In genomic region chr3:80421461-80421860, GRCm38 (mm10) we compare ENCODE assay signal across 21 mouse cellular contexts.
A peak's percentile ranks its signal among the peaks of the same experiment; 100 is the strongest.
DNase-seq lines count a peak whose midpoint lies in the region; ATAC-seq and TF ChIP-seq lines count a peak whose summit lies in the region.
"Had no signal": no experiment of that assay in that cellular context is flagged by ENCODE, and none has a peak within 500 bp of the region (broad histone marks: within the 10 kb centered on the region; RNA-seq: fewer than 3 reads in every experiment).

No protein-coding gene starts in this region.

- peak overlapping the region; percentile 62 for H3K27ac ChIP-seq in left cerebral cortex, adult 2 months
- H3K27ac ChIP-seq in olfactory bulb, adult 2 months (ENCODE audit: insufficient read depth, low read depth, low read length), result peak overlapping the region; percentile 98
- H3K27ac ChIP-seq: embryonic facial prominence, embryonic 12.5 days; embryonic facial prominence, embryonic 15.5 days; forebrain, embryonic 12.5 days; forebrain, embryonic 15.5 days; gastrocnemius, adult 2 months; hindbrain, embryonic 12.5 days; hindbrain, embryonic 15.5 days had no signal

- no peak for DNase-seq in frontal cortex, postnatal 25 days (ENCODE audit: low spot score in 2 of 2)
- no peak for DNase-seq in left cerebral cortex, adult 2 months (ENCODE audit: extremely low spot score in 1 of 2, low spot score in 2 of 2)
- no peak for DNase-seq in left cerebral cortex, postnatal 10 days (ENCODE audit: extremely low spot score in 1 of 2, low spot score in 2 of 2)
- DNase-seq in B cell, adult 2 months, result no peak
- DNase-seq: adrenal gland, postnatal 10 days; adrenal gland, postnatal 36 days; cerebellum, adult 11-12 months; cerebellum, adult 8-10 months; cerebellum, postnatal 36 days; gastrocnemius, adult 2 months; gastrocnemius, postnatal 14 days; heart, adult 11 months had no signal

- WGBS in olfactory bulb, adult 2 months, result 54% methylated on average over 3 of the region's 3 CpGs

- ATAC-seq in frontal cortex, adult (ENCODE audit: low TSS enrichment), result peak; percentile 50
- ATAC-seq: forebrain, embryonic 15.5 days; Patski had no signal

- no peak for TF ChIP-seq POLR2A in olfactory bulb, adult 2 months (IDR thresholded peaks at IDR 0.05; ENCODE audit: insufficient read depth, low read depth, low read length)

- H3K4me1 ChIP-seq in olfactory bulb, adult 2 months (ENCODE audit: control insufficient read depth, insufficient read depth, low read length), result peaks cover 4% of the 10 kb centered on the region; the same call in 1 of the 2 replicates
- H3K4me1 ChIP-seq: embryonic facial prominence, embryonic 12.5 days; embryonic facial prominence, embryonic 15.5 days; forebrain, embryonic 12.5 days; forebrain, embryonic 15.5 days; hindbrain, embryonic 12.5 days; hindbrain, embryonic 15.5 days had no signal

- no peak for TF ChIP-seq CTCF in left cerebral cortex, adult 2 months (IDR thresholded peaks at IDR 0.05)
- no peak for TF ChIP-seq CTCF in olfactory bulb, adult 2 months (IDR thresholded peaks at IDR 0.05; ENCODE audit: insufficient read depth, low read depth, low read length)

- no peak overlapping the region for H3K4me3 ChIP-seq in left cerebral cortex, adult 2 months
- H3K4me3 ChIP-seq in olfactory bulb, adult 2 months (ENCODE audit: insufficient read depth, low read depth, low read length), result no peak overlapping the region
- H3K4me3 ChIP-seq: embryonic facial prominence, embryonic 12.5 days; embryonic facial prominence, embryonic 15.5 days; forebrain, embryonic 12.5 days; forebrain, embryonic 15.5 days; gastrocnemius, adult 2 months; hindbrain, embryonic 12.5 days; hindbrain, embryonic 15.5 days had no signal

- intact Hi-C loops in left cerebral cortex, adult 2 months (cut with DNase I), result loop anchor here (2.0 to 10.0 kb wide), 5 partner anchors 114 to 383 kb away; partner anchors contain the start of gene Gria2
- intact Hi-C loops in left cerebral cortex, postnatal 10 days (cut with DNase I), result no loop called here
